Mouse (Mus musculus) CH12.LX (cell line): ENCODE measurements at regions not wholly inside any gene's neighbourhood (a gene's known extent, or its start where the extent isn't known, plus 50 kb on each side); places are given as distances from the start of the nearest gene placed in this dataset.

ENCODE experiments used
- DNase-seq: peaks from one replicate; pipeline ENCODE4 v3.0.0-alpha.2; 2013; ENCODE audit errors: extremely low read depth
- H3K27ac ChIP-seq: 2 replicates; pipeline ENCODE4 v1.5.1; 2012; ENCODE audit warnings: low read depth, mild to moderate bottlenecking, control low read depth, moderate library complexity; ENCODE audit not compliant: insufficient read depth
- H3K27me3 ChIP-seq: replicated peaks from 2 replicates; pipeline ENCODE3; 2012; ENCODE audit warnings: inconsistent platforms
- H3K36me3 ChIP-seq, 2 experiments: replicated peaks in 1 of 2; 2 replicates each; pipeline versions ENCODE3 to v1.6.1; 2012; ENCODE audit warnings: inconsistent platforms in 1 of 2, low read length in 1 of 2, mild to moderate bottlenecking in 1 of 2, mixed read lengths in 1 of 2, moderate library complexity in 1 of 2; ENCODE audit not compliant: control insufficient read depth in 1 of 2, insufficient read depth in 1 of 2
- H3K4me1 ChIP-seq, 2 experiments: 2 replicates each; pipeline ENCODE4 v1.6.1; 2012; ENCODE audit warnings: inconsistent platforms in 1 of 2, moderate library complexity in 1 of 2; ENCODE audit not compliant: insufficient read depth in 2 of 2, control insufficient read depth in 1 of 2
- H3K4me2 ChIP-seq: 2 replicates; pipeline ENCODE4 v1.6.1; 2012; ENCODE audit warnings: low read depth, mild to moderate bottlenecking, control low read depth; ENCODE audit not compliant: poor library complexity, insufficient read depth, severe bottlenecking
- H3K4me3 ChIP-seq, 3 experiments: fragments of 150-350 bp in 1 of 3; sonication (generic) in 1 of 3; replicated peaks in 1 of 3; 2 replicates each; pipeline versions ENCODE3 to v1.5.1; 2011 to 2012; ENCODE audit warnings: low read depth in 2 of 3, low read length in 2 of 3, mild to moderate bottlenecking in 2 of 3, moderate library complexity in 2 of 3, control low read depth in 1 of 3, improper control_type of control experiment in 1 of 3, inconsistent platforms in 1 of 3, mixed read lengths in 1 of 3; ENCODE audit not compliant: poor library complexity in 1 of 3
- H3K79me2 ChIP-seq: replicated peaks from 2 replicates; pipeline ENCODE4 v1.6.1; 2012; ENCODE audit warnings: mild to moderate bottlenecking, moderate library complexity; ENCODE audit not compliant: control insufficient read depth, poor library complexity, insufficient read depth, severe bottlenecking; ENCODE audit errors: extremely low read depth
- H3K9ac ChIP-seq: 2 replicates; pipeline ENCODE4 v1.6.1; 2012; ENCODE audit warnings: low read depth, mild to moderate bottlenecking, control low read depth, moderate library complexity; ENCODE audit not compliant: insufficient read depth
- H3K9me3 ChIP-seq: replicated peaks from 2 replicates; pipeline ENCODE3; 2012; ENCODE audit warnings: low read length, inconsistent platforms, mixed read lengths
- BHLHE40 ChIP-seq: IDR thresholded peaks from 2 replicates; pipeline ENCODE4 v1.6.1; 2011; ENCODE audit warnings: mild to moderate bottlenecking, low read depth, low read length, improper control_type of control experiment
- CHD1 ChIP-seq: IDR thresholded peaks from 2 replicates; pipeline ENCODE4 v1.6.1; 2012; ENCODE audit warnings: low read depth, low read length, improper control_type of control experiment, inconsistent platforms
- CHD2 ChIP-seq: IDR thresholded peaks from 2 replicates; pipeline ENCODE4 v1.6.1; 2011; ENCODE audit warnings: low read length, improper control_type of control experiment
- CTCF ChIP-seq, 2 experiments: IDR thresholded peaks in 1 of 2; conservative IDR thresholded peaks in 1 of 2; 2 replicates each; pipeline ENCODE4 v1.5.1; 2011 to 2012; ENCODE audit warnings: low read depth in 2 of 2, low read length in 2 of 2, improper control_type of control experiment in 1 of 2, inconsistent platforms in 1 of 2, mild to moderate bottlenecking in 1 of 2, moderate library complexity in 1 of 2
- E2F4 ChIP-seq: IDR thresholded peaks from 2 replicates; pipeline ENCODE4 v1.6.1; 2011; ENCODE audit warnings: low read depth, low read length, improper control_type of control experiment; ENCODE audit not compliant: insufficient replicate concordance
- ELF1 ChIP-seq: IDR thresholded peaks from 2 replicates; pipeline ENCODE4 v1.6.1; 2014; ENCODE audit warnings: low read depth, mild to moderate bottlenecking, inconsistent platforms, low read length, improper control_type of control experiment
- EP300 ChIP-seq: IDR thresholded peaks from 2 replicates; pipeline ENCODE4 v1.6.1; 2011; ENCODE audit warnings: low read length, improper control_type of control experiment
- ETS1 ChIP-seq: conservative IDR thresholded peaks from 2 replicates; pipeline ENCODE4 v1.6.1; 2012; ENCODE audit warnings: low read depth, mild to moderate bottlenecking, inconsistent platforms, low read length, improper control_type of control experiment, moderate library complexity
- GABPA ChIP-seq: IDR thresholded peaks from 2 replicates; pipeline ENCODE4 v1.6.1; 2012; ENCODE audit warnings: low read depth, low read length, improper control_type of control experiment, inconsistent platforms; ENCODE audit not compliant: insufficient replicate concordance
- HCFC1 ChIP-seq: IDR thresholded peaks from 2 replicates; pipeline ENCODE4 v1.6.1; 2012; ENCODE audit warnings: low read depth, mild to moderate bottlenecking, inconsistent platforms, low read length, improper control_type of control experiment
- IRF4 ChIP-seq: IDR thresholded peaks from 2 replicates; pipeline ENCODE4 v1.6.1; 2014; ENCODE audit warnings: low read depth, mild to moderate bottlenecking, inconsistent platforms, low read length, improper control_type of control experiment
- JUN ChIP-seq: IDR thresholded peaks from 2 replicates; pipeline ENCODE4 v1.6.1; 2011; ENCODE audit warnings: low read depth, mild to moderate bottlenecking, low read length, improper control_type of control experiment, moderate library complexity; ENCODE audit not compliant: insufficient read depth
- JUND ChIP-seq: conservative IDR thresholded peaks from 2 replicates; pipeline ENCODE4 v1.6.1; 2011; ENCODE audit warnings: low read depth, low read length, improper control_type of control experiment
- KAT2A ChIP-seq: IDR thresholded peaks from 2 replicates; pipeline ENCODE4 v1.6.1; 2012; ENCODE audit warnings: low read length, improper control_type of control experiment, inconsistent platforms; ENCODE audit not compliant: insufficient replicate concordance
- MAFK ChIP-seq: IDR thresholded peaks from 2 replicates; pipeline ENCODE4 v1.6.1; 2011; ENCODE audit warnings: low read length, improper control_type of control experiment; ENCODE audit not compliant: insufficient replicate concordance
- MAX ChIP-seq: IDR thresholded peaks from 2 replicates; pipeline ENCODE4 v1.6.1; 2011; ENCODE audit warnings: low read length, improper control_type of control experiment
- MAZ ChIP-seq: IDR thresholded peaks from 2 replicates; pipeline ENCODE4 v1.6.1; 2012; ENCODE audit warnings: low read depth, mild to moderate bottlenecking, inconsistent platforms, low read length, improper control_type of control experiment, moderate library complexity
- MEF2A ChIP-seq: IDR thresholded peaks from 2 replicates; pipeline ENCODE4 v1.6.1; 2014; ENCODE audit warnings: low read depth, mild to moderate bottlenecking, inconsistent platforms, low read length, improper control_type of control experiment, borderline replicate concordance
- MXI1 ChIP-seq: IDR thresholded peaks from 2 replicates; pipeline ENCODE4 v1.6.1; 2011; ENCODE audit warnings: mild to moderate bottlenecking, low read depth, low read length, improper control_type of control experiment
- MYC ChIP-seq: IDR thresholded peaks from 2 replicates; pipeline ENCODE4 v1.6.1; 2011; ENCODE audit warnings: low read depth, mild to moderate bottlenecking, improper control_type of control experiment, low read length
- NELFE ChIP-seq: IDR thresholded peaks from 2 replicates; pipeline ENCODE4 v1.6.1; 2011; ENCODE audit warnings: low read depth, low read length, improper control_type of control experiment
- NRF1 ChIP-seq: IDR thresholded peaks from 2 replicates; pipeline ENCODE4 v1.6.1; 2014; ENCODE audit warnings: low read depth, mild to moderate bottlenecking, inconsistent platforms, low read length, improper control_type of control experiment, moderate library complexity
- PAX5 ChIP-seq: IDR thresholded peaks from 2 replicates; pipeline ENCODE4 v1.6.1; 2012; ENCODE audit warnings: low read length, inconsistent platforms, mixed read lengths
- POLR2A ChIP-seq: IDR thresholded peaks from 2 replicates; pipeline ENCODE4 v1.6.1; 2011; ENCODE audit warnings: low read depth, mild to moderate bottlenecking, improper control_type of control experiment, low read length
- POLR2AphosphoS2 ChIP-seq: IDR thresholded peaks from 2 replicates; pipeline ENCODE4 v1.6.1; 2011; ENCODE audit warnings: low read depth, low read length, improper control_type of control experiment
- RAD21 ChIP-seq: IDR thresholded peaks from 2 replicates; pipeline ENCODE4 v1.6.1; 2011; ENCODE audit warnings: low read depth, mild to moderate bottlenecking, low read length, improper control_type of control experiment, moderate library complexity
- RCOR1 ChIP-seq: conservative IDR thresholded peaks from 2 replicates; pipeline ENCODE4 v1.6.1; 2012; ENCODE audit warnings: low read depth, mild to moderate bottlenecking, inconsistent platforms, low read length, improper control_type of control experiment
- SIN3A ChIP-seq: IDR thresholded peaks from 2 replicates; pipeline ENCODE4 v1.6.1; 2012; ENCODE audit warnings: low read length, improper control_type of control experiment, inconsistent platforms
- SMC3 ChIP-seq: IDR thresholded peaks from 2 replicates; pipeline ENCODE4 v1.6.1; 2011; ENCODE audit warnings: low read depth, low read length, improper control_type of control experiment
- TBP ChIP-seq: conservative IDR thresholded peaks from 2 replicates; pipeline ENCODE4 v1.6.1; 2011; ENCODE audit warnings: low read depth, low read length, improper control_type of control experiment
- TCF12 ChIP-seq: IDR thresholded peaks from 2 replicates; pipeline ENCODE4 v1.6.1; 2014; ENCODE audit warnings: low read depth, mild to moderate bottlenecking, inconsistent platforms, low read length, improper control_type of control experiment
- UBTF ChIP-seq: IDR thresholded peaks from 2 replicates; pipeline ENCODE4 v1.6.1; 2012; ENCODE audit warnings: low read depth, mild to moderate bottlenecking, inconsistent platforms, low read length, improper control_type of control experiment, moderate library complexity
- USF1 ChIP-seq: IDR thresholded peaks from 2 replicates; pipeline ENCODE4 v1.6.1; 2014; ENCODE audit warnings: low read depth, mild to moderate bottlenecking, inconsistent platforms, low read length, improper control_type of control experiment
- USF2 ChIP-seq: conservative IDR thresholded peaks from 2 replicates; pipeline ENCODE4 v1.6.1; 2011; ENCODE audit warnings: low read depth, low read length, improper control_type of control experiment
- ZC3H11A ChIP-seq: IDR thresholded peaks from 2 replicates; pipeline ENCODE4 v1.6.1; 2012; ENCODE audit warnings: low read depth, mild to moderate bottlenecking, inconsistent platforms, low read length, improper control_type of control experiment
- ZKSCAN1 ChIP-seq: IDR thresholded peaks from 2 replicates; pipeline ENCODE4 v1.6.1; 2012; ENCODE audit warnings: low read depth, inconsistent platforms, low read length, improper control_type of control experiment, borderline replicate concordance
- ZMIZ1 ChIP-seq: IDR thresholded peaks from 2 replicates; pipeline ENCODE4 v1.6.1; 2012; ENCODE audit warnings: low read depth, mild to moderate bottlenecking, inconsistent platforms, low read length, improper control_type of control experiment
- ZNF384 ChIP-seq: IDR thresholded peaks from 2 replicates; pipeline ENCODE4 v1.6.1; 2012; ENCODE audit warnings: low read depth, low read length, improper control_type of control experiment, inconsistent platforms
- dilution Hi-C: fragments of 300-500 bp; cut with MboI; formaldehyde crosslinking; loops from 2 replicates; pipeline ENCODE4 v1.14.3; 2020; ENCODE audit warnings: low sequenced_read_pairs; ENCODE audit not compliant: extremely low pct_unique_long_range_greater_than_20kb, extremely low pct_ligation_motif_present
- in situ Hi-C: fragments of 300-500 bp; cut with MboI; formaldehyde crosslinking; loops from 3 replicates; pipeline ENCODE4 v1.14.3; 2019; ENCODE audit warnings: low sequenced_read_pairs, low pct_ligation_motif_present, low pct_unique_long_range_greater_than_20kb, mixed read lengths

DNA sequence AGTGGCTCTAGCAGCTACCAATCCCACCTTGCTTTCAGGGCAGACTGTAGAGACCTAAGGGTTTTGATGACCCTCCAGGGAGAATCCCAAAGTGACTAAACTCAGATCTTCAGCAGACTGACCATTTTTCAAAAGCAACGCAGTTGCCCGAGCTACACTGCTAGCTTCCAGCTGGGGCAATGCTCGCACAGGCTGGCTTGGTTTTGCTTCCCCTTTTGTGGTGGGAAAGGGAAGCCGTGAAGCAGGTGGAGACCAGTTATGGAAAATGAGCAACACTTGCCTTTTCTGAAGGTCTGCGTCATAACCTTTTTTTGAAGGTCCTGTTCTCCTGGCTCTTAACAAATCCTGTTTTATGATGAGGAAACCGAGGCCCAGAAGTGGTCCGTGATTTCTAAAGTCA, 202.7 kb upstream of the Runx1 start:
- Histone ChIP-seq H3K27me3 (no peaks in the 10 kb centered on the region), H3K4me3 (no peak overlapping the region), H3K4me1 (peaks cover 17 to 63% of the 10 kb centered on the region in 2 experiments), H3K9me3 (peaks cover 6% of the 10 kb centered on the region), H3K36me3 (no peaks in the 10 kb centered on the region), H3K4me2 (peak overlapping the region; percentile 63), H3K9ac (peak overlapping the region; percentile 15; the same call in 1 of the 2 replicates), H3K79me2 (no peaks in the 10 kb centered on the region), H3K27ac (peak overlapping the region; percentile 60)
- DNase-seq: peak; percentile 98
- dilution Hi-C loops (no loop called here), in situ Hi-C loops (no loop called here)
- TF ChIP-seq TCF12: peak; percentile 100
- peak; percentile 100 for TF ChIP-seq JUN
- TF ChIP-seq ETS1: peak; percentile 99
- no peak for TF ChIP-seq UBTF
- TF ChIP-seq POLR2A: no peak
- TF ChIP-seq JUND: peak; percentile 95
- TF ChIP-seq ZKSCAN1: no peak
- TF ChIP-seq USF2: no peak
- peak; percentile 100 for TF ChIP-seq MEF2A
- peak; percentile 28; the same call in 1 of the 2 replicates for TF ChIP-seq MAZ
- no peak for TF ChIP-seq ELF1
- peak; percentile 11; the same call in 1 of the 2 replicates for TF ChIP-seq TBP
- TF ChIP-seq SIN3A: peak; percentile 70; the same call in 1 of the 2 replicates
- no peak for TF ChIP-seq USF1
- TF ChIP-seq CHD1: no peak; the same call in 1 of the 2 replicates
- TF ChIP-seq NELFE: no peak
- peak; percentile 72 for TF ChIP-seq MYC
- no peak for TF ChIP-seq HCFC1
- TF ChIP-seq CHD2: peak; percentile 89
- peak; percentile 93 for TF ChIP-seq BHLHE40
- TF ChIP-seq NRF1: no peak
- no peak for TF ChIP-seq ZC3H11A
- TF ChIP-seq MXI1: peak; percentile 20; the same call in 1 of the 2 replicates
- TF ChIP-seq GABPA: no peak
- TF ChIP-seq ZNF384: peak; percentile 89
- TF ChIP-seq POLR2AphosphoS2: no peak
- peak; percentile 98 for TF ChIP-seq IRF4
- TF ChIP-seq MAX: no peak
- TF ChIP-seq MAFK: peak; percentile 82
- TF ChIP-seq EP300: peak; percentile 100
- peak; percentile 16 for TF ChIP-seq RAD21
- TF ChIP-seq E2F4: no peak
- TF ChIP-seq KAT2A: no peak
- TF ChIP-seq PAX5: no peak
- TF ChIP-seq ZMIZ1: 0 out of 2 replicates have a peak, but pooled peaks have one; percentile 31
- peak; percentile 17; the same call in 1 of the 2 replicates for TF ChIP-seq SMC3
- no peak for TF ChIP-seq CTCF (conservative IDR thresholded peaks at IDR 0.05 in 1 of 2, IDR thresholded peaks at IDR 0.05 in 1 of 2; ENCODE audit: low read depth in 2 of 2, low read length in 2 of 2)
- peak; percentile 99 for TF ChIP-seq RCOR1
